Mouse (Mus musculus) kidney, adult 18-20 months (tissue): ENCODE data around the gene Rnf212b.
A peak's percentile ranks its signal among the peaks of the same experiment; 100 is the strongest.

ENCODE experiments used
- DNase-seq: peaks from one replicate; pipeline ENCODE4 v3.0.0; 2021

Rnf212b gene

GRCm38 (mm10) chr14:54876539-54877047 is 62.7 kb downstream of the Rnf212b start:
- peak; percentile 90 for DNase-seq

DNA sequence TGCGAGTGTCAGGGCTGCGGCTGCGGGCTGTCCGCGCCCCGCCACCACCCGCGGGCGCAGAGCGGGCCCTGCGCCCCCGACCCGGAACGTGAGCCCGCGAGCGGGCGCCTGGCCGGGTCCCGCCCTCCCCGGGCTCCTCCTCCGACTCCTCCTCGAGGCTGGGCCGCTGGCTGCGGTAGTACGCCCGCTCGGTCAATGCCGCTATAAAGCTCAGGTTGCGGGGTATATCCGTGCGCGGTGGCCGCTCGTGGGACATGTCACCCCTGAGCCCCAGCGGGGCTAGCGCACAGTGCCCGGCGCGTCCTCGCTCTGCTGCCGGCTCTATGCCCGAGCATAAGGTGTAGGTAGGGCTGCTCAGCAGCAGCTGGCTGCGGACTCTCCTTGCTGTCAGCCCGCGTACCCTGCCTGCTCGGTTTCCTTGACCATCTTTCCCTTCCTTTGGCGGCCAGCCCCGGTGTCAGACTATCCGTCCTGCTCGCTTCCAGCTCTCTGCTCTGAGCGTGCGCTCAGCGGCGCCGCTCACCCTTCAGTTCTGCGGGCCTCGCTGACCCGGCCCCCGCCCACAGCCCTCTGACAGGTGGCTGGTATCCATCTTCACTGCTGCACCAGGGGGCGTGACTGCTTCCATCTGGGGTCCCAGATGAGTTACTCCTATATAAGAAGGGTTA is 63.2 kb downstream of the Rnf212b start, which contains the start of gene Ppp1r3e:
Ppp1r3e (minus strand) TSS at position 503 of the 668 bp plus-strand sequence.
- DNase-seq: peak; percentile 87

DNA sequence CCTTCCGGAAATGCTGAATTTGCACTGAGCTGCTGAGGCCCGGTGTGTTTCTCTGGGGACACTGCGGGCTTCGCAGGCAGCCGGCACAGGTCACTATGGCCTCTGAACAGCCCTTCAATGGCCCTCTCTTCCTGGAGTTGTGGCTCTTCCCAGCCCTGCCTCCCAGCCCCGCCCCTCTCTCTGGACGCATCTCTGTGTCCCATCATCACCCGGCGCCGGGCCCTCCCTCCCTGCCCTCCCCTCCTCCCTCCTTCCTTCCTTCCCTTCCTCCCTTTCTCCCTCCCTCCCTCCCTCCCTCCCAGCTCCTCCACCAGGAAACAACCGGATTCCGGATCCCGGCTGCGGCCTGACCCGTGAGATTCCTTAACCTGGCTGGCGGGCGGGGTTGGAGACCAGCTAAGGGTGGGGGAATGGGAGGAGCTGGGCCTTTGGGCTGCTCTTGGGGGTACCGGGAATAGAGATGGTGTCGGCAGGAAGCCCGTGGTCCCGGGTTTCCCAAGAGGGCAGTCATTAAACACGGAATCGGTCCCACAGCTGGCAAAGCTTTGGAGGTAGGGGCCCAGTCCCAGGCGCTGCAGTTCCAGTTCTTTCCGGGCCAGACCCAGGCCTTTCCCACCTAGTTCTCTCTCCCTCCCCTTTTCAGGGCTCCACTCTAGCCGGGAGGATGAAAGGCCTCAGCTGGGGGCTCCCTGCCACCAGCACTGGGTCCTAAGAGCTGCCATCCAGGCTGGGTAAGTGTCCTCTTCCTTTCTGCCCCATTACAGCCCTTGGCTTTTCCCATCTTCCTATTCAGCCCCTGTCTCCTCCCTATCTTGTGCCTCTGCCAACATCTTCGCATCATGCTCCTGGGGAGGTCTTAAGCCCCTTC is 69.4 kb downstream of the Rnf212b start, which contains the start of the genes Bcl2l2 and Gm20521:
Bcl2l2 (plus strand) TSS at position 224 of the 868 bp plus-strand sequence.
Gm20521 (plus strand) TSS at position 288 of the 868 bp plus-strand sequence.
- peak; percentile 85 for DNase-seq

DNA sequence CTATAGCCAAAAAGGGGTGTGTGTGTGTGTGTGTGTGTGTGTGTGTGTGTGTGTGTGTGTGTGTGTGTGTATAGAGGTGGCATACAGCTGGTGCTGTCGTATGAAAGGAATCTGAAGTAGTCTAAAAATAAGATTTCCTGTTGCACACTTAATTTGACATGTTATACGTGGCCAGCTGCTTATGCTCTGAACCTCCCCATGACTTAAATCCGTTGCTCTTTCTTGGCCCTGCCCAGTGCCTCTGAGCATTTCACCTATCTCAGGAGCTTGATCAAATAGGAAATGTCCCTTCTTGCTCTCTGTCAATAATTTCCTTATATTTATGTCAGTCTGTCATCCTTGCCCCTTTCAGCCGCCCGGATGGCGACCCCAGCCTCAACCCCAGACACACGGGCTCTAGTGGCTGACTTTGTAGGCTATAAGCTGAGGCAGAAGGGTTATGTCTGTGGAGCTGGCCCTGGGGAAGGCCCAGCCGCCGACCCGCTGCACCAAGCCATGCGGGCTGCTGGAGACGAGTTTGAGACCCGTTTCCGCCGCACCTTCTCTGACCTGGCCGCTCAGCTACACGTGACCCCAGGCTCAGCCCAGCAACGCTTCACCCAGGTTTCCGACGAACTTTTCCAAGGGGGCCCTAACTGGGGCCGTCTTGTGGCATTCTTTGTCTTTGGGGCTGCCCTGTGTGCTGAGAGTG is 70.2 kb downstream of the Rnf212b start:
- no peak for DNase-seq

DNA sequence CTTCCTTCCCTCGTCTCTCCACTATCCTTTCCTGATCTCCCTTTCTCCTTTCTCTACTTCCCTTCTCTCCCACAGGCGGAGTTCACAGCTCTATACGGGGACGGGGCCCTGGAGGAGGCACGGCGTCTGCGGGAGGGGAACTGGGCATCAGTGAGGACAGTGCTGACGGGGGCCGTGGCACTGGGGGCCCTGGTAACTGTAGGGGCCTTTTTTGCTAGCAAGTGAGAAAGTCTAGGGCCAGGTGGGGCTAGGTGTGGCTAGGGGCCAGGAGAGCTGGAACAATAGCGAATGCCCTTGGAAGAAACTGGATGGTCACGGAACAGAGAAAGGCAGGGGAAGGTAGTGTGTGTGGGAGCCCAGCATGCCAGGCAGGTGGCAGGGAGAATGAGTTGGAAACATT is 71.4 kb downstream of the Rnf212b start:
- DNase-seq: no peak

DNA sequence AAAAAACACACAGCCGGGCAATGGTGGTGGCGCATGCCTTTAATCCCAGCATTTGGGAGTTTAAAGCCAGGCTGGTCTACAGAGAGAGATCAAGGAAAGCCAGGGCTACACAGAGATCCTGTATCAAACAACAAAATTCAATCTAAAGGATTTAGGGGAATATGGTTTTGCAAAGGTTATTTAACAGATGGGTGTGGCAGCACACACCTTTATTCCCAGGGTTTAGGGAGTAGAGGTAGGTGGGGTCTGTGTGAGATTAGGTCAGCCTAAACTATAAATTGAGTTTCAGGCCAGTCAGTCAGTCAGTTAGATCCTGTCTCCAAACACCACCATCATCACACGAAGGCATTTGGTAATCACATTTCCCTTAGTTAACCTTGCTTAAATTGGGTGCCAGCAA is 78.3 kb downstream of the Rnf212b start, which contains the start of gene Pabpn1:
Pabpn1 (plus strand) TSS at position 301 of the 400 bp plus-strand sequence.
- DNase-seq: no peak

GRCm38 (mm10) chr14:54893651-54894181 is 79.8 kb downstream of the Rnf212b start:
- peak; percentile 99 for DNase-seq

DNA sequence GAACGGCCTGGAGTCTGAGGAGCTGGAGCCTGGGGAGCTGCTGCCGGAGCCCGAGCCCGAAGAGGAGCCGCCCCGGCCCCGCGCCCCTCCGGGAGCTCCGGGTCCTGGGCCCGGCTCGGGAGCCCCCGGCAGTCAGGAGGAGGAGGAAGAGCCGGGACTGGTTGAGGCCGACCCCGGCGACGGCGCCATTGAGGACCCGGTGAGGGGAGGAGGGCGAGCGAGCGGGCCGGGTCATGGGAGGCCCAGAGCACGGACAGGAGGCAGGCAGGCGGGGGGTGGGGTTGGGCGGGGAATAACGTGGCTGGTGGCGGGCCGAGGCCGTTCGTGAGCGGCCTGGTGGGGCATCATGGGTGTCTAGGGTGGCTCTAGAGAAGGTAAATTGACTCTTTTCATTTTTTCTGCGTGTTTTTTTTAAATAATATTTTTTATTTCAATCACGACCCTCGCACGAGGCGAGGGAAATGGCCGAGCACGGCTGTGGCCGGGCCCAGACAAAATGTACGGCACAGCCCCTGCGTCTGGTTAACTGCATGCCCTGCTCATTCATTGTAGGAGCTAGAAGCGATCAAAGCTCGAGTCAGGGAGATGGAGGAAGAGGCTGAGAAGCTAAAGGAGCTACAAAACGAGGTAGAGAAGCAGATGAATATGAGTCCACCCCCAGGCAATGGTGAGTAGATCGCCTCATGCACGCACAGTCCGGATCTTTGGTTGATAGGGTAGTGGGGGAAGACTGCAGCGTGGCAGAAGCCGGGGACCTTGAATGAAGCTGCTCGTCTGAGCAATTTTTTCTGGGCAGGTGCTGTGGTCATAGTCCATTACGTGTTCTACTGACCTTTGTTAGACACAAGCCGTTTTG is 80.6 kb downstream of the Rnf212b start:
- DNase-seq: peak; percentile 78

- DNase-seq: no peak
These were observed 83.5 kb downstream of the Rnf212b start for GRCm38 (mm10) chr14:54897445-54897844.

DNA sequence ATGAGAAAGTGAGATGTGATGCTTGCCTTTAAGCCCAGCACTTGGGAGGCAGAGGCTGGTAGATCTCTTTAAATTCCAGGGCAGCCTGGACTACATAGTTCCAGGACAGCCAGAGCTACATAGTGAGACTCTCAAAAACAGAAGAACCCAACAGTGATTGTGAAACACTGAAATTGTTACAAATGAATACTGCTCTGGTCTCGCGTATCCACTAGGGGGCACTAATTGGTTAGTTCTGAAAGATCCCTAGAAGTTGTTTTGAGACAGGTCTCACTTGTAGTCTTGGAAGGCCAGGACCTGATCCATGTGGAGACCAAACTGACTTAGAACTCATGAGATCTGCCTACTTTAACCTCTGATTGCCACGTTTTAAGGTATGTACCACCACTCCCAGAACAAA is 86.4 kb downstream of the Rnf212b start:
- peak; percentile 71 for DNase-seq

GRCm38 (mm10) chr14:54903641-54904040 is 89.7 kb downstream of the Rnf212b start:
- DNase-seq: no peak
